Mouse (Mus musculus): ENCODE measurements around the gene Gm28308. TPM values are rescaled to one million over a fixed set of nuclear protein-coding genes. Genes with fewer than 3 reads are reported as not detected.

The Gm28308 gene
- not detected for polyA plus RNA-seq (2017; shearing (Covaris generic))

GRCm38 (mm10) chr6:52213119-52213986 is at the start of gene Gm28308, which contains the start of gene Hoxa3:
Gm28308 (minus strand) TSS chr6:52213339.
Hoxa3 (minus strand) TSS chr6:52213336.

DNA sequence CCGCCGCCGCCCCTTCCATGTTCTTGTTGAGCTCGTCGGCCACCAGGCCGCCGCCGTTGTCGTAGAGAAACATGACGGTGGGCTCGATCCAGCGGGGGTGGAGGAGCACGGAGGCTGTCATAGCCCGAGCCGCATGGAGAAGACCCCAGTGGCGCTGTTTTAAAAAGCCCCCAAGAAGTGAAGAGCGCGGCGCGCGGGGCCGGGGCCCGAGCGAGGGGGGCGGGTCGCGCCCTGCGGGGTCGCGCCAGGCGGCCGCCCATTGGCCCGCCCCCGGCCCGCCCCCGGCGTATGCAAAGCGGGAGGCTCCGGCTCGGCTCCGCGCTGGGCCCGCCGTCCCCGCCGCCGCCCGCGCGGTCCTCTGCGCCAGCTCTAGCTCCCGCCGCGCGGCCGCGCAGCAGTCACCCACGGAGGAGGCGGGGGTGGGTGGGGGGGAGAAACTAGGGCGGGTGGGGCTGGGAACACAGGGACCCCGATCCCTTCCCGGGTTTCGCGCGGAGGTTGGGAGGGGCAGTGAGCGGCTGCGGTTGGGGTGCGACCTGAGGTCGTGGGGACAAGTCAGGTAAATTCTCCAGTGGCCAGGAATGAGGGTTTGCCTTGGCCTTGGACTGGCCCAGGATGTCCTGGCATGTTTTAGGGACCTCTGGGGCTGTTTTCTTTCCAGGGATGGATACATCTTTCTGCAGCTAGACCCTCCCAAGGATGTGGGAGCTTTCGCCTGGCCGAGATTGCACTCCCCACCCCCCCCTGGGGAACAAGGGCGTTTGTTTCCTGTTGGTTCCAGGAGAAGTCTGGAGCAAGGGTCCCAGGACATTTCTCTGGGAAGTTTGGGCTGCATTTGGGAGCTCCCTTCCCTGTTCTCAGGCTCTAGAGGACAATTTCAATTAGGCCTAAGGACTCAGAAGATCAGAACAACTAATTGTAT is 47.8 kb upstream of the Gm28308 start, which contains the start of gene Hoxa13:
Gene Hoxa13 (minus strand): TSS at position 227 of the 922 bp plus-strand sequence.

GRCm38 (mm10) chr6:52245757-52246142 is 32.6 kb upstream of the Gm28308 start, which contains the start of gene Hoxa11:
Hoxa11 (minus strand) TSS chr6:52245810.

DNA sequence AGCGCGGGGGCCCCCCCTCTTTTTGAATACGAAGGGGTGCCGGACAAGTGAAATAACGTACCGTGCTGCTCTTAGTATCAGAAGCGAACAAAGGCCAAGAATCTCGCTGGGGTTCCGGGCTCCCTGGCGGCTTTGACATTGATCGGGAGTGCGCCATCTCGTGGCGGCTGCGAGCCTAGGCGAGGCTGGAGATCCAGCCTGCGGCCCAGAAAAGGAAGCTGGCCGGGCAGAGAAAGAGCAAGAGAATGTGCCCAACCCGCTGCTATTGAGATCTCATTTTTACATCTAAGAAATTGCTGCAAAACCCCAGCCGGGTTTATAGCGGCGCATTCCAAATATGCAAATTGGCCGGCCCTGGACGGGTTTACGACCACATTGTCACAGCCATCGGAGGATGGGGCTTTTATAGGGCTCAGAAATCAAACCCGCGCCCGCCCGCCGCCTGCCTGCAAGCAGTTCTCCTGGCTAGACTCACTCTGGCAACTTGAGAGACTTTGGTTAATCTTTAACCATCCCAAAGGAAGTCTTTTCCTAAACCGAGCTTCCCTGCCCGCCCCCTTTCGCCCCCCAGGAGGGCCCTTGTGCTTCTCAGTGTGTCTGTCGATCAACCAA is 27.4 kb upstream of the Gm28308 start, which contains the start of gene Hoxa10:
Gene Hoxa10 (minus strand): TSS at position 466 of the 612 bp plus-strand sequence.

GRCm38 (mm10) chr6:52230516-52231165 is 17.5 kb upstream of the Gm28308 start, which contains the start of gene Hoxa9:
Hoxa9 (minus strand) TSS chr6:52231089.

GRCm38 (mm10) chr6:52221337-52221992 is 8.3 kb upstream of the Gm28308 start, which contains the start of gene Hoxa7:
Hoxa7 (minus strand) TSS chr6:52221854.

GRCm38 (mm10) chr6:52208072-52208867 is 4.9 kb downstream of the Gm28308 start, which contains the start of gene Hoxa6:
Hoxa6 (minus strand) TSS chr6:52208722.

DNA sequence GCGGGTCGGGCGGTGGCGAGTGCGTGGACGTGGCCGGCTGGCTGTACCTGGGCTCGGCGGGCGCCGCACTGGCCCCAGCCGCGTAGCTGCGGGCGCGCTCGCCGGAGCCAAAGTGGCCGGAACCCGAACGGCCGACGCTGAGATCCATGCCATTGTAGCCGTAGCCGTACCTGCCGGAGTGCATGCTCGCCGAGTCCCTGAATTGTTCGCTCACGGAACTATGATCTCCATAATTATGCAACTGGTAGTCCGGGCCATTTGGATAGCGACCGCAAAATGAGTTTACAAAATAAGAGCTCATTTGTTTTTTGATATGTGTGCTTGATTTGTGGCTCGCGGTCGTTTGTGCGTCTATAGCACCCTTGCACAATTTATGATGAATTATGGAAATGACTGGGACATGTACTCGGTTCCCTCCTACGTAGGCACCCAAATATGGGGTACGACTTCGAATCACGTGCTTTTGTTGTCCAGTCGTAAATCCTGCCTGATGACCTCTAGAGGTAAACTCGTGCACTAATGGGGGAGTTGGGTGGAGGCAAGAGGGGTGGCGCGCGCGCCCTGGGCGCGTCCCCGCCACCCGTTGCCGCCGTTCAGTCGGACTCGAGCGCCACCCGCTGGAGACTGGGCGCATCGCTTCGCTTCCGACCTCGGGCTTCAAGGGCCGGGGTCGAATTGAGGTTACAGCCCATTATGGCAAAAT is 8.9 kb downstream of the Gm28308 start, which contains the start of gene Hoxa5:
Gene Hoxa5 (minus strand): TSS at position 538 of the 703 bp plus-strand sequence.

DNA sequence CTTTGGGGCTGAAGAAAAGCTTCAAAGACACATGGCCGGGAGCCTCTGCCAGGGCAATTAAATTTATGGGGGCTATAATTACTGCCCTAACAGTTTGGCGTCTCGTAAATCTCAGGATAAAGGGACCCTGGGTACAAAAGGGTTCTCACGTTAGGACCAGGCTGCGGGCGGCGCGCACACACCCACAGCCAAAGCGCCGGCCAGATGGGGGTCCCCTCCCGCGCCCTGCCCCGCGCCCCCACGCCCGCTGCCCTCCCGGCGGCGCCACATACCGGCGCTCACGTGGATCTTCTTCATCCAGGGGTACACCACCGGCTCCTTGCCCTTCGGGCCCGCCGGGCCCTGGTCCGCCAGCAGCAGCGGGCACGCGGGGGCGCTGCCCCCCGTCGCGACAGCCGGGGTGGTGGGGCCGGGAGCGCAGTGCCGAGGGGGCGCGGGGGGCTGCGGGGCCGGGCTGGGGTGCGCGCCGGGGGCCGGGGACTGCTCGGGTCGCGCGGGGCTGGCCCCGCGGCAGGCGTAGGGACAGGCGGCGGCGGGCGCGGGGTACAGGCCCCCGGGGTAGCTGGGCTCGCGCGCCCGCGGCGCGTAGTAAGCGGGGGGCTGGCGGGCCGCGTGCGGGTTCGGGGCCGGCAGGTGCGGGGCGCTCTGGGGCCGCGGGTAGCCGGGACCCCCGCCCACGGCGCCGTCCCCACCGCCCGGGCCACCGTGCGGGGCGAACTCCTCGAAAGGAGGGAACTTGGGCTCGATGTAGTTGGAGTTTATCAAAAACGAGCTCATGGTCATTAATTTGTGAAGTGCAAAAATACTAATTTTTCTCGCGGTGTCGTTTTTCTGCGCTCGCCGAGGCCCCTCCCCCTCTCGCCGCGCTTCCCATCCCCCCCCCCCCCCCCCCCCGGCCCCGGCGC is 22.0 kb downstream of the Gm28308 start, which contains the start of gene Hoxa4:
Gene Hoxa4 (minus strand): TSS at position 848 of the 905 bp plus-strand sequence.

DNA sequence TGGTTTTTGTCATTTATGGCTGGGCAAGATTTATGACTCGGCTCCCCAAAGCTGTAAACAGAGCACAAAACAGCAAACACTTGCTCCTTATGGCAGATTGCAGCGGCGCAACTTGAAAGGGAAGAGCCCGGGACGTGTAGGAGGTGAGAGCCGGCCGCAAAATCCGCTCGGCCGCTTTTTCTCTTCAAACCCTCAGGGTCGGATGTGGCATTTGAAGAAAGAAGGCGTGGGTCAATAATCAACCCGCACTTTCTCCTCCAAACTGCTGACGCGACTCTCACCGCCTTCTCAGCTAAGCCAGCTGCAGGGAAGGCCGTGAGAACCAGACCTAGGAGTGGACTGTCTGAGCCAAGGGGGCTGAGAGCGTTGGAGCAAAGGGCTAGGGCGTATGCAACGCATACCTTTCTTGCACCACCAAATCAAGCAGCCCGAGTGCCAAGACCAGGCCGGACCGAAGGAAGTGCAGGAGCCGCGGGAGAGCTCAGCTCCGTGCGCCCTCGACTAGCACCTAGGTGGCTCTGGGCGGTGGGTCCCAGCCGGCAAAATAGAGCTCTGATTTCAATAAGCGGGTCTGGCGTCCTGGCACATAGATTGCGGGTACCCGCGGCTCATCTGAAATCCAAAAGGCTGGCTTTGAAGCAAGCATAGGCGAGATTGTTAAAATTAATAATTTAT is 35.9 kb downstream of the Gm28308 start, which contains the start of gene 5730596B20Rik:
Gene 5730596B20Rik (plus strand): TSS at position 438 of the 675 bp plus-strand sequence.

DNA sequence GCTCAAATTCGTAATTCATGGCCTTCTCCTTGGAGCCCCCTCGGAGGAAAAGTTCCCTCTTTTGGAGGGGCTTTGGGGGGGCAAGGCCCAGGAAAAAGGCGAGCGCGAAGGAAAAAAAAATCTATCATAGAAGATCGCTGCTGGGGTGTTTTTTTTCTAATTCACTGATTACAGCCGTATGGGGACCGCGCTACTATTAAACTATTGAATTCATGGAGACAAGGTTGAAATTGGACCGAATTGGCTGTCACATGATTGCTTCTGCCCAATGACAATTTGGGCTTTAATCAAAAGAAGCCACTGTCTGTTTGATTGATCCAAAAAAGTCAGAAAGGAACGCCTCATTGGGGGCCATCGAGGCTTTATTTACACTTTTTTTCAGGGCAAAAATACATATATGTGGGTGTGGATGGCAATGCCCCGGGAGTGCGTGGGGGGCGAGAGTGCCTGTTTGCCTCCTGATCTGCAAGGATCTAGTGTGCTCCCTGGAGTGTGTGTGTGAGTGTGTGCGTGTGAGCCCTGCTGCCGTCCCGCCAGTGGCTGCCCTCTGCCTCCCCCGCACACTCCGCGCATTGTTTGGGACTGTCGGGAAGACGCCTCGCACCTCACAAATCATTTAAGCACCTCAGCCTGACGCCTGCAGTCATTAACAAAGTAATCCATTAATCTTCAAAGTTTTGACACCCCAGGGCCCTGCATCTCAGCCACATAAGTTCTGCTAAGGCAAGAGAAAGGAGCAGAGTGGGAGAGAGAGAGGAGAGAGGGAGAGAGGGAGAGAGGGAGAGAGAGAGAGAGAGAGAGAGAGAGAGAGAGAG is 48.3 kb downstream of the Gm28308 start, which contains the start of gene Hoxa2:
Gene Hoxa2 (minus strand): TSS at position 206 of the 815 bp plus-strand sequence.

DNA sequence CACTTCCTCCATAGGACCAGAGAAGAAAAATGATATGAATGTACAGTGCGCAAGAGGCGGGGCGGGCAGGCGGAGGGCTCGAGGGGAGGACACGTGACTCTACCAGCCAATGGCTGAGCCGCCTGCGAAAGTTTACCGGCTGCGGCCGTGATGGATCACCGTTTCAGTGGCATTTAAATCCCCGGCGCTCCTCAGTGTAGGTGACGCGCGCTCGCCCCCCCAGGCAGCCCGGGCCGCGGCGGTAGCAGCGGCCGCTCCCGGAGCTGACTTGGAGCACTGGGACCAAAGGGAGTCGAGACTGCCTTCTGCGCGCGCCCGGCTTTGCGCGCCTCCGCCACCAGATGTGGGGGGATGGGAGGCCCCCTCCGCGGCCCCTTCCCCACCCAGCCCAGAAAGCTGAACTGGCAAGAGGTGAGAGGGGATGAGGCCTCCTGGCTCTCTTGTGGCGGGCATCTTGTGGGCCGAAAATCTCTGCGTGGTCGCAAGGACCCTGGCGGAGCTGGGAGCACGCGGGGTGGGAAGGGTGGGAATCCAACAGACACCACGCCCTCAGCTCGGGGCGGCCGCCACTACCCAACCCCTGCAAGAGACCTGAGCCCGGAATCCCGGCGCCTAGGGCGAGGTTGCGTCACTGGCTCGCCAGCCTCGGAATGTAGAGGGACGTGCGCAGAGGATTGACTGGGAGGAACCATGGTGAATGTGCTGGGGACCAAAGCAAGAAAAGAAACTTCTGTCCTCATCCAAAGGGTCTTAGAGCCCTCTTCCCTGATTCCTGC is 54.7 kb downstream of the Gm28308 start, which contains the start of gene Hoxa1:
Gene Hoxa1 (minus strand): TSS at position 42 of the 776 bp plus-strand sequence.

